Mouse (Mus musculus) neural tube, embryonic 14.5 days (tissue): ENCODE data around the gene Smok2b. TPM values are rescaled to one million over a fixed set of nuclear protein-coding genes. Genes with fewer than 3 reads are reported as not detected.
"Not testable (repeated sequence)": the region's sequence is repeated elsewhere in the genome, so short reads cannot be mapped to it uniquely, and the experiment has no call there.

Experiments used
- ATAC-seq: fragments of 200-750 bp; cut with Nextera tagmentation; 2 replicates; pipeline ENCODE4 v1.8.0; 2017; ENCODE audit warnings: low read depth, mild to moderate bottlenecking, moderate TSS enrichment, moderate library complexity
- H3K27ac ChIP-seq: fragments of 300-500 bp; sonication (generic); 2 replicates; pipeline ENCODE4 v1.5.1; 2014; ENCODE audit warnings: low read depth, mild to moderate bottlenecking, control low read depth, low read length, moderate library complexity, mixed read lengths
- H3K27me3 ChIP-seq: fragments of 300-500 bp; sonication (generic); 2 replicates; pipeline ENCODE4 v1.6.1; 2014; ENCODE audit warnings: low read length; ENCODE audit not compliant: control insufficient read depth, insufficient read depth
- H3K36me3 ChIP-seq: fragments of 300-500 bp; sonication (generic); 2 replicates; pipeline ENCODE4 v1.6.1; 2014; ENCODE audit warnings: low read length, mixed read lengths; ENCODE audit not compliant: control insufficient read depth, insufficient read depth
- H3K4me1 ChIP-seq: fragments of 300-500 bp; sonication (generic); 2 replicates; pipeline ENCODE4 v1.6.1; 2014; ENCODE audit warnings: low read length; ENCODE audit not compliant: control insufficient read depth, insufficient read depth
- H3K4me2 ChIP-seq: fragments of 300-500 bp; sonication (generic); 2 replicates; pipeline ENCODE4 v1.6.1; 2014; ENCODE audit warnings: mild to moderate bottlenecking, low read depth, low read length, control low read depth
- H3K4me3 ChIP-seq: fragments of 300-500 bp; sonication (generic); 2 replicates; pipeline ENCODE4 v1.5.1; 2014; ENCODE audit warnings: low read depth, low read length, control low read depth, mixed read lengths
- H3K9ac ChIP-seq: fragments of 300-500 bp; sonication (generic); replicated peaks from 2 replicates; pipeline ENCODE4 v1.6.1; 2014; ENCODE audit warnings: low read depth, mild to moderate bottlenecking, control low read depth, low read length, mixed read lengths
- H3K9me3 ChIP-seq: fragments of 300-500 bp; sonication (generic); 2 replicates; pipeline ENCODE4 v1.6.1; 2016; ENCODE audit warnings: low read length; ENCODE audit not compliant: control insufficient read depth
- WGBS: fragments of 180-500 bp; shearing (Covaris S2); extraction: QIAGEN DNeasy Blood & Tissue Kit; methylation state at CpG from one replicate; pipeline ENCODE4 v1.1.7; 2014; 5-methylcytosine and 5-hydroxymethylcytosine counted together
- polyA plus RNA-seq: library from polyadenylated mRNA; unstranded; fragments of >200 nt; fragmentation: Nextera tagmentation; extraction: Ambion mirVana; gene quantifications from 2 replicates; pipeline ENCODE4 v1.2.1, GENCODE M21; 2014

Gene Smok2b
- not detected in 2 replicates for polyA plus RNA-seq

DNA sequence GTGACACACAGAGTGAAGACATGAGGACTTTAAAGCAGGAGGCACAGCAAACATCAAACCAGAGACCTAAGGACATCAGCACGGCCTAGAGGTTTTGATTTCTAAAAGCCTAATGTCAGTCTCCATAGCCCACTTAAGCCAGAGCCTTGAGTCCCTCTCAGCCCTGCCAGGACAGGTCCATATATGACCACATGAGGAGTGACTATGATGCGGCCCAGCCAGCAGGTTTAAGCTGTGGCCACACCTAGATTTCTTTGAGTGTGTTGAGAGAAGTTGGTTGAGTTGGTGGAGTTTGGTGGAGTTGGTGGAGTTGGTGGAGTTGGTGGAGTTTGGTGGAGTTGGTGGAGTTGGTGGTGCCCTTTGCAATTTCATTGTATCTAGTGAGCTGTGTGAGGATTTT is at the start of gene Smok2b:
Smok2b (plus strand) TSS at position 301 of the 400 bp plus-strand sequence.
- not testable (repeated sequence) for ATAC-seq, H3K4me2 ChIP-seq, H3K36me3 ChIP-seq, H3K4me3 ChIP-seq, H3K9ac ChIP-seq, H3K27me3 ChIP-seq, H3K27ac ChIP-seq, H3K4me1 ChIP-seq
- WGBS = 87% methylated on average over 2 of the region's 2 CpGs
- peaks cover 76% of the 10 kb centered on the region for H3K9me3 ChIP-seq

DNA sequence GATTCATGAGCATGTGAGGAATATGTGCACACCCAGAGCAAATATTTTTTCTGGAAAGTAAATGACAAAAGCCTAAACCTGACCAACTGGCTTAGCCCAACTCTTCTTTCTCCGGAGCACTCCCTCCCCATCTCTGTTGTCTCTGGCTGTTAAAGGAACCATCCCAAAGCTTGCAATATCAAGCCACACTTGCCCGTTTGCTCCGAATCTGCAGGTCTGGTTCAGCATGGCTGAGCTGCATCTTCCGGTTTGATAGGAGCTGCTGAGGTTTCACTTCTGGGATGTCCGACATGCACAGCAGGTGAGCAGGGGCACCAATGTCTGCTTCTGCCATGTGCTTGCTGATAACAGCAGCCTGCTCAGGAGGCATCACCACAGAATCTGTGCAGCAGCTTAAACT is 49.6 kb upstream of the Smok2b start:
- not testable (repeated sequence) for H3K4me3 ChIP-seq, H3K27me3 ChIP-seq, H3K9ac ChIP-seq, H3K4me1 ChIP-seq, H3K9me3 ChIP-seq, H3K4me2 ChIP-seq, H3K36me3 ChIP-seq, H3K27ac ChIP-seq, ATAC-seq
- WGBS = 93% methylated on average over 5 of the region's 5 CpGs

GRCm38 (mm10) chr17:13182712-13183111 is 47.3 kb upstream of the Smok2b start:
- not testable (repeated sequence) for H3K27ac ChIP-seq, H3K36me3 ChIP-seq, H3K4me3 ChIP-seq, H3K4me2 ChIP-seq, ATAC-seq, H3K9me3 ChIP-seq, H3K9ac ChIP-seq, H3K4me1 ChIP-seq, H3K27me3 ChIP-seq
- 66% methylated on average over 2 of the region's 4 CpGs for WGBS

- not testable (repeated sequence) for H3K9me3 ChIP-seq, H3K36me3 ChIP-seq
- 94% methylated on average over 4 of the region's 5 CpGs for WGBS
These were observed 45.5 kb upstream of the Smok2b start for GRCm38 (mm10) chr17:13184514-13184913.

GRCm38 (mm10) chr17:13186541-13186940 is 43.5 kb upstream of the Smok2b start:
- H3K27me3 ChIP-seq, H3K36me3 ChIP-seq, H3K27ac ChIP-seq, H3K4me1 ChIP-seq, H3K4me3 ChIP-seq, ATAC-seq, H3K9me3 ChIP-seq, H3K4me2 ChIP-seq, H3K9ac ChIP-seq: not testable (repeated sequence)
- 88% methylated on average over 6 of the region's 6 CpGs for WGBS

More at GRCm38 (mm10) chr17:13184514-13184913, 45.5 kb upstream of the Smok2b start:
- H3K4me2 ChIP-seq, ATAC-seq, H3K9ac ChIP-seq, H3K4me1 ChIP-seq, H3K27ac ChIP-seq, H3K27me3 ChIP-seq, H3K4me3 ChIP-seq: not testable (repeated sequence)

- H3K36me3 ChIP-seq = not testable (repeated sequence)
These were observed 42.4 kb upstream of the Smok2b start for GRCm38 (mm10) chr17:13187621-13188020.

DNA sequence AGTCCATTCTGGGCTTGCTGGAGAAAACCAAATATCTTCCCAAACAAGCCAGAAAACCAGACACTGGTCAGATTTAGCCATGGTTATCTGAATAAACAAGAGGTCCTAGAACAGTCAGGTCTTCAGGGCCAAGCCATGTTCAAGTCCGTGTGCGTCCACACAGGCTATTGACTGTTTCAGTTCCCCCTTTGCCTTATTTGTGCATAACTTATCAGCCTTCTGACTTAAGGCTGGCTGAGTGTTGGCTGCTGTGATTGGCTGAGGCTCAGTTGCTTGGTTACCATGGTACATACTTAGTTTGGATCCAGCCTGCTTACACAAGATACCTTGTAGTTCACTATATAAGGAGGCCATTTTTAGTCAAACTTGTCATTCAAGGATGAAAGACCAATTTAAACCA is 41.2 kb upstream of the Smok2b start:
- H3K4me2 ChIP-seq, H3K9ac ChIP-seq, H3K27ac ChIP-seq, H3K9me3 ChIP-seq, H3K36me3 ChIP-seq, H3K4me1 ChIP-seq, H3K27me3 ChIP-seq, ATAC-seq, H3K4me3 ChIP-seq: not testable (repeated sequence)
- whole genome bisulfite sequencing = 94% methylated on average over 2 of the region's 2 CpGs

More at GRCm38 (mm10) chr17:13187621-13188020, 42.4 kb upstream of the Smok2b start:
- H3K4me2 ChIP-seq, H3K9ac ChIP-seq, H3K4me1 ChIP-seq, H3K27me3 ChIP-seq, ATAC-seq, H3K9me3 ChIP-seq, H3K27ac ChIP-seq, H3K4me3 ChIP-seq: not testable (repeated sequence)
- WGBS = 71% methylated on average over 6 of the region's 6 CpGs

DNA sequence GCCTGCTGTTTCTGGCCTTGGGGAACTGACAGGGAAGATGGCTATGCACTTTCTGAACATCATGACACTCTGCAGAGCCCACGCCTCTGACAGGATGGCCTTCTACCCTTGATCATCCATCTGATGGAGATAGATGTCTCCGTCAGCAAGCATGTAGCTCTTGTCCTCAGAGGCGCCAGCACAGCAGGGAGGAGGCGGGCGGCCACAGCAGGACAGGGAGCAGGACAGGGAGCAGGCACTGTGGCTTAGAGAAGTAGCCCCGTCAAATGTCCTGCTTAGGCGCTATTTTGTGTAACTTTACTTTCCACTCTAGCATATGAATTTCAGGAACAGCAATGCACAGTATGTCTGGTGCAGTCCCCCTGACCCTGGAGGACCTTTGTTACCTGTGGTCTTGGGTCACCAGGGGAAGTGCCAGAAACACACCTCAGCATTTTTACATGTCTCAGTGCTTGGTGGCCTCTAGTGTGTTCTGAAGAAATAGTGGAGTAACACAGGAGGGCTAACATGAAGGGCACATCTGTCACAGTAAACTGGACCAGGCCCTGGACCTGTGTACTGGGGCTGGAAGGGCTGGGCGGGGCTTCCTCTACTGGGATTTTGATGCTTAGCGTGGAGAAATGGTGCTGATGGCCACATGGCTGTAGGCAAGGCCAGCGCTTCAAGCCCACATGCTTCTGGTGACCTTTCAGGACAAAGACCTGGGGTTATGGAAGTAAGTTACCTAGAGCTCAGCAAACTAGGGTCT is 39.0 kb upstream of the Smok2b start:
- H3K4me2 ChIP-seq, H3K9ac ChIP-seq, H3K9me3 ChIP-seq, ATAC-seq, H3K27me3 ChIP-seq, H3K4me1 ChIP-seq, H3K4me3 ChIP-seq, H3K27ac ChIP-seq, H3K36me3 ChIP-seq: not testable (repeated sequence)
- 90% methylated on average over 10 of the region's 10 CpGs for WGBS

DNA sequence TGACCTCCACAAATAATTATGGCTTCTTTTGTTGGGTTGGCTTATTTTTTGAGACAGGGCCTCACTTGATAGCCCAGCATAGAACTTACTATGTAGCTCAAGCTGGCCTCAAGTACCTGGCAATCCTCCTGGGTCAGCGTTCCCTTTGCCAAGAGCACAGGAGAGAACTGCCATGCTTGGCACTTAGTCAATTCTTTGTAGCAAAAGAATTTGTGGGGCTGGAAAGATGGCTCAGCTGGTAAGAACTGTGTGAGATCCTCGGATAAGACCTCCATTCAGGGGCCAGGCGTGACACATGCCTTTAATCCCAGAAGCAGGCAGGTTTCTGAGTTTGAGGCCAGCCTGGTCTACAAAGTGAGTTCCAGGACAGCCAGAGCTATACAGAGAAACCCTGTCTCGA is 33.6 kb upstream of the Smok2b start:
- ATAC-seq = not testable (repeated sequence)
- peaks cover 14% of the 10 kb centered on the region for H3K9me3 ChIP-seq

More for the DNA sequence above, 33.6 kb upstream of the Smok2b start:
- not testable (repeated sequence) for H3K4me2 ChIP-seq, H3K9ac ChIP-seq, H3K27me3 ChIP-seq, H3K4me1 ChIP-seq, H3K4me3 ChIP-seq, H3K27ac ChIP-seq, H3K36me3 ChIP-seq
- 69% methylated on average over 4 of the region's 4 CpGs for WGBS
